Mouse (Mus musculus) thymus, postnatal 25 days (tissue): ENCODE measurements around the gene Gm42957.
"Not testable (repeated sequence)": the region's sequence is repeated elsewhere in the genome, so short reads cannot be mapped to it uniquely, and the experiment has no call there.

Source experiments
- DNase-seq: peaks from one replicate; pipeline ENCODE4 v3.0.0; 2022

The Gm42957 gene

DNA sequence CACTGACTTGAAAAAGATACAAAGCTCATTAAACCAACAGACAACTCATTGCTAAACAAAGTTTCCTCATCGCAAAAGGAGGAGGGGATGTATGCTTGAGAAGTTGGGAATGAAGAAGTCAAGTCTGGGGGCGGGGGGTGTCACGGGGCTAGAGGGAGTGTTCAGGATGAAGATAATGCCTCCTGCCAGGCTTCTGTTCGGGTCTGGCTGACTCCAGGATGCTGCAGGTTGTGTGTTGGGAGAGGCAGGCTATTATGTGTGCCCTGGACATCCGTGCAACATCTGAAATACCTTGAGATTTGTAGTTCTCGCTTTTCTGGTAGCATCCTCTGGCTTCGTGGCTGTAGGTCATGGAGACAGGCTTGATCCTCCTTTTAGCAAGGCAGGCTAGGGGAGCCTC lies 43.2 kb downstream of the Gm42957 start:
- DNase-seq = no peak

DNA sequence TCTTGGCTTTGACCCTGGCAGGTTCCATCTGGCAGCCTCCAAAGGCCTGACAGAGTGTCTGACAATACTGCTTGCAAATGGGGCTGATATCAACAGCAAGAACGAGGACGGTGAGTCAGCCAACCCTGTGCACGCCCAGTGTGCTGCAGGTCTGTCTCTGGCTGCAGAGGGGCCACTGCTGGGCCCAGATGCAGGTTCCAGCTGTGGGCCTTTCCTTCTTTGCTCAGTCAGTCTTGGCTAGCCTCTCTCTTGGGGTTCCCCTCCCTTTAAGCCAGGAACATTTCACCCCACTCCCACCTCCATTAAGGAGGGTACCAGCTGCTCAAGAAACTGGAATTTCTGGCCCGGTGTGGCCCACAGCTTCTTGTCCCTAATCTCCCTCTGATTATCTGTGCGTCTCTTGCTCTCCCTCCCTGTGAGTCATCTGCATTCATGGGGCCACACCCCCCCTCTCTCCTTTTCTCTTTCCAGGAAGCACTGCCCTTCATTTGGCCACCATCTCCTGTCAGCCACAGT lies 43.9 kb downstream of the Gm42957 start:
- DNase-seq = no peak

DNA sequence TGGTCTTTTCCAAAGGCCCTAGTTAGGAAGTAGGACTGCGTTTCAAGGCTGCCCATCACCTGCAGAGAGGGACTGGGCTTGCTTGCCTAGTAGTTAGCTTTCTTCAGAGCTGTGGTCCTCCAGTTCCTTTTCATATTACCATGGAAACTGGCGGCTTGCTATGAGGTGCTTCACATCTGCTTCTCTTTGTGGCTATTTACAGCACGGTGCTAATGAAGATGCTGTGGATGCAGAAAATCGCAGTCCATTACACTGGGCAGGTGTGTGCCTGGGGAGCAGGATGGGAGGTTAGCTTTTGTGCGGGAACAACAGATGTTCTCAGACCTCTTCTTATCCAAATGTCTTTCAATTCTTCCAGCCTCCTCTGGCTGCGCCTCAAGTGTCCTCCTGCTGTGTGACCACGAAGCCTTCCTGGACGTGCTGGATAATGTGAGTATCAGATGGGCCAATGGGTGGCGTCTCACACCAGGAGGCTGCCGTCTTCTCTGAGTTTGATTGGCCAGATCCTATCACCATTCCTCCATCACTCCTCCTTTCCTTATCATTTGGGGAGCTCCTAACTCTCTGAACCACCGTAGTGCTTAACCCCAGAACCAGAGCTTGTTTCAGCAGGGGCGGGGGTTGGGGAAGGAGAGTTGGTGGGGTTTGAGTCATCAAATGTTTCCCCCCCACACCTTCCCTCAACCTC lies 45.1 kb downstream of the Gm42957 start:
- DNase-seq = no peak

- no peak for DNase-seq
Measured at GRCm38 (mm10) chr3:96683496-96683895, 48.2 kb downstream of the Gm42957 start.

DNA sequence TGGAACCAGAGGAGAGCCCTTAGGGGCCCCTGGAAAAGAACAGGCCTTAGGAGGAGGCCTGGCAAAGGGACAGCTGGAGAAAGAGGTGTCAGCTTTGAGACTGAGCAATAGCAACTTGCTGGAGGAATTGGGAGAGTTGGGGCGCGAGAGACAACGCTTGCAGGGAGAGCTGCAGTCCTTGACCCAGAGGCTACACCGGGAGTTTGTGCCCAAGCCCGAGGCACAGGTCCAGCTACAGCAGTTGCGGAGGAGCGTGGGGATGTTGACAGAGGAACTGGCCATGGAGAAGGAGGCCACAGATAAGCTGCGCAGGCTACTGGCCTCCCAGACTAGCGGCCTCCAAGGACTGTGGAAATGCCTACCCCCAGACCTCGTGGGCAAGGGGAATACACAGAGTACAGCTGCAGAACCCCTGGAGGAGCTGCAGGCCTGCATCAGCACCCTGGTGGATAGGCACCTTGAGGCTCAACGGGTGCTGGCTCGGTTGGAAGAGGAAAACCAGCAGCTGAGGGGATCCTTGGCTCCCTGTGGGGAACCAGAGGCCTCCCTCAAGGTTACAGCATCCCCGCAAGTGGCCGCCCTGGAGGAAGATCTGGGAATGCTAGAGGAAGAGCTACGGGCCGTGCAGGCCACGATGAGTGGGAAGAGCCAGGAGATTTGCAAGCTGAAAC lies 49.0 kb downstream of the Gm42957 start:
- no peak for DNase-seq

DNA sequence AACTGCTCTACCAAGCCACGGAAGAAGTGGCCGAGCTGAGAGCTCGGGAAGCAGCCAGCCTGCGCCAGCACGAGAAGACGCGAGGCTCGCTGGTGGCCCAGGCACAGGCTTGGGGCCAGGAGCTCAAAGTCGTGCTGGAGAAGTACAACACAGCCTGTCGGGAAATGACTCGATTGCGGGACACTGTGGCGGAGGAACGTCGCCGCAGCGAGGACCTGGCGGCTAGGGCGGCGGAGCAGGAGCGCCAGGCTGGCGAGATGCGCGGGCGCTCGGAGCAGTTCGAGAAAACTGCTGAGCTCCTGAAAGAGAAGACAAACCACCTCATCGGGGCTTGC lies 49.5 kb downstream of the Gm42957 start:
- DNase-seq = no peak

DNA sequence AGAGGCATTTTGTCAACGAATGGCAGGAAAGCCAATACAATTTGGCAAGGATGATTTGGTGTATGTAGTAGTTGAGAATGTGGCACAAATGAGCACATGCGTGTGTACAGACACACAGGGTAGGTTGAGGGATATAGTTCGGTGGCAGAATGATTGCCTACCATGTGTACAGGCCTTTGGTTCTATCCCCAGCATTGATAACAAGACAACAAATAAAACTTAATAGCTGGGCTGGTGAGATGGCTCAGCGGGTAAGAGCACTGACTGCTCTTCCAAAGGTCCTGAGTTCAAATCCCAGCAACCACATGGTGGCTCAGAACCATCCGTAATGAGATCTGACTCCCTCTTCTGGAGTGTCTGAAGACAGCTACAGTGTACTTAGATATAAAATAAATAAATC lies 50.8 kb downstream of the Gm42957 start:
- not testable (repeated sequence) for DNase-seq

- no peak for DNase-seq
Measured at GRCm38 (mm10) chr3:96688854-96689253, 53.6 kb downstream of the Gm42957 start.

GRCm38 (mm10) chr3:96690298-96690697 lies 55.0 kb downstream of the Gm42957 start:
- no peak for DNase-seq

- DNase-seq = no peak
Measured at GRCm38 (mm10) chr3:96692506-96692905, 57.2 kb downstream of the Gm42957 start.

- DNase-seq = no peak
Measured at GRCm38 (mm10) chr3:96693579-96693978, 58.3 kb downstream of the Gm42957 start.

DNA sequence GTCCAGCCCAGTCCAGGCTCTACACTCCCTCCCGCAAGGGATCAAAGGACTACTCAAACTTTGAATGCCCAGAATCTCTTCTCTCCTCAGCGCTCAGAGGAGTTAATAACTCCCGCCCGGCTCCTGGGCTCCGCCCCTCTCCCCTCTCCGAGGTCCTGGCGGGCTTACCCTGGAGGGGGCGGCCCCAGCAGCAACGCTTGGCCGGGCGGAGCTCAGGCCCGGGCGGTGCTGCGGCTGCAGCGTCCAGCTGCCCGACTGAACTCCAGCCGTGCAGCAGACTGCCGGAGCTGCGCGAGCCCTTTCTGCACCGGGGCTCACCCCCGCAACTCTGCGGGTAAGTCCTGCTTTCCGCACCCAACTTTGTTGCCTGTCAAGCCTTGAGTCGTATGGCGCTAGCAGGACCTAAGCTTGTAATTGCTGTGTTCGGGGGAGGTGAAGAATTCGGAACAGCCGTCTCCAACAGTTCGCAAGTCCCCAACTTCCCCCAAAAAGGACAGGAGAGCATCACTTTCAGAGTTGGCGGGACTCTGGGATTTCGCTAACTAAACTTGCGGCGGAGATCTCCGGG lies 61.0 kb downstream of the Gm42957 start, which contains the start of gene Pias3:
TSS of gene Pias3 (plus strand) at position 187 of the 568 bp plus-strand sequence.
- DNase-seq = peak; percentile 65

DNA sequence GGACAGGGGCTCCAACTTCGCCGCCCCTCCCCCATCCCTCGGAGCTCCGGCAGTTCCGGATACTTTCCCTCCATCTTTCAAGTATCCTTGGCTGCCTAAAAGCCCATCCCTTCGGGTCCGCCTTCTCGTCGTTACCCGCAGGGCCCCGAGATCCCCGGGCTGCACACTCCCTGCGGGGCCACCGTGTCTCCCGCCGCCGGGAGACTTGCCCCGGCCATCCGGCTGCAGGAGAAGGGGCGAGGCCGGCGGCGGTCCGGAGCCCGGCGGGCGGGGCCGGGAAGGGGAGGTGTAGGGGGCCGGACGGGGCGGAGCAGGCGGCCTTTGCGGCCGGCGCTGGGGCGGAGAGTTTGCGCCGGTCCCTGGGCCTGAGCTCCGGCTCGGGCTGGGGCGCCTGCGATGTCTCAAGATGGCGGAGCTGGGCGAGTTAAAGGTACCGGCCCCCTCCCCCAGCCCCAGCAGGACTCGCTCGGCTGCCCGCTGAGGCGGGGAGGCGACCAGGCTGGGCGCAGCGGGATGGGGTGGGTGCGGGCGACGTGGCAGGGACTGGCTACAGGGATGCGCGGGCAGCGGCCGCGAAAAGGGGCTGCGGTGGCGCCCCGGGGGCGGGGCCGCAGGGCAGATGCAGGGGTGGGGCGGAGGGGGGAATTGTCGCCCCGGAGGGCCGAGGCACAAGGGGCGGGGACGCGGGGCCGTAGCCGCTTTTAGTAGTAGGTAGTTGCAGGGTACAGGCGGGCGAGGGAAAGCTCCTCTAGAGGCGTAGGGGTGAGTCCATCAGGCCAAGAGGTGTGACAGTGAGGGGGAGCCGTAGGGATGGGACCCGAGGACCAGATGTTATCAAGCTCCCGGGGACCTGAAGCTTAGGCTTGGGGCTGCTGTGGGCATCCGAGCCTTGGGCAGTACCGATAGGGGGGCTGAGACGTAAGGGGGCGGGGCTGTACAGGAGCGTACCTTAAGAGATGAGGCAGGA lies 61.8 kb downstream of the Gm42957 start:
- peak; percentile 70 for DNase-seq

GRCm38 (mm10) chr3:96698993-96699690 lies 63.9 kb downstream of the Gm42957 start:
- DNase-seq = no peak

DNA sequence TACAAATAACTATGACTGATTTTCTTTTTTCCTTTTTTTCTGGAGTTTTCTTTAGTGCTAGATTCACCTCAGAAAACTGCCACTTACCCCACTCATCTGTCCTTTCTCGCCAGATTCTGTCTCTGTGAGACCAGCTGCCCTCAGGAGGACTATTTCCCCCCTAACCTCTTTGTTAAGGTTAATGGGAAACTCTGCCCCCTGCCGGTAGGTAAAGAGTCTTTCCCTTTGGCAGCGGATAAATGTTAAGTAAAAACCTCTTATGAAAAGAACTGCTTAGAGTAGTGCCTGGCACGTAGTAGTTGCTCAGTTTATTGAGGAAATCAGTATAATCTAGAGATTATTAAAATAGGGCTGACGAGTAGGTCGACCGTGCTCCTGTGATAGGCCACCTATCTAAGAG lies 65.1 kb downstream of the Gm42957 start:
- DNase-seq = peak; percentile 36

DNA sequence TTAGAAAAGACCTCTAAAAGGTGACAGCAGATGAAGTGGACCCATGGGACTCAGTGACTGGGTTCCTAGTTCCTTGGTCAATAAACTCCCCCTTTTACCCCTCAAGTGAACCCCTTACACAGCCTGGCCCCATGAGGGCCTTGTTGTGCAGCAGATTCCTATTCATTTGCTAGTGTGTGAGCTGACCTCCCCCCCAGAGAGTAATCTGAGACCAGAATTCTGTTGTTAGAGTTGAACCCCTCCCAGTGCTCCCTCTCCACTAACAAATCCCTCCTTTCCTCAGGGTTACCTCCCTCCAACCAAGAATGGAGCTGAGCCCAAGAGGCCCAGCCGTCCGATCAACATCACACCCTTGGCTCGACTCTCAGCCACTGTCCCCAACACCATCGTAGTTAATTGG lies 65.7 kb downstream of the Gm42957 start:
- no peak for DNase-seq
